Mouse (Mus musculus) gonadal fat pad, adult 2 months (tissue): ENCODE data around the gene Gm10053. TPM values are rescaled to one million over a fixed set of nuclear protein-coding genes. Genes with fewer than 3 reads are reported as not detected.

Experiments
- DNase-seq: peaks from one replicate; pipeline ENCODE4 v3.0.0-alpha.2; 2012; ENCODE audit warnings: low read depth
- polyA plus RNA-seq: library from polyadenylated mRNA; depleted of rRNA; stranded (reverse); fragments of >200 nt; gene quantifications from 2 replicates; pipeline ENCODE4 v1.2.3, GENCODE M21; 2012; rRNA removed

Gene Gm10053
- polyA plus RNA-seq, 1 experiment: 42.9 TPM

- DNase-seq: no peak
Measured at GRCm38 (mm10) chr19:24899578-24900544, 24.4 kb downstream of the Gm10053 start.

GRCm38 (mm10) chr19:24900581-24901220 lies 25.2 kb downstream of the Gm10053 start, which contains the start of gene Foxd4:
Gene Foxd4 (minus strand): TSS chr19:24901197.
- DNase-seq: no peak

- DNase-seq: no peak
Measured at GRCm38 (mm10) chr19:24901666-24902065, 26.2 kb downstream of the Gm10053 start.

- DNase-seq: no peak
Measured at GRCm38 (mm10) chr19:24902256-24902655, 26.8 kb downstream of the Gm10053 start.

- no peak for DNase-seq
Measured at GRCm38 (mm10) chr19:24902821-24903220, 27.3 kb downstream of the Gm10053 start.

GRCm38 (mm10) chr19:24907655-24908054 lies 32.2 kb downstream of the Gm10053 start:
- no peak for DNase-seq

GRCm38 (mm10) chr19:24908385-24909155 lies 33.1 kb downstream of the Gm10053 start:
- DNase-seq: no peak

GRCm38 (mm10) chr19:24920866-24921265 lies 45.4 kb downstream of the Gm10053 start:
- DNase-seq: no peak

Other genes starting within 250 kb of the Gm10053 start
- gene Tmem252, start 201.7 kb upstream of the Gm10053 start, polyA plus RNA-seq: 2.3 and 2.5 TPM in 2 replicates
- gene Pgm5, start 13.8 kb upstream of the Gm10053 start, polyA plus RNA-seq: 41.4 and 45.2 TPM in 2 replicates
- gene Foxd4, start 25.5 kb downstream of the Gm10053 start, polyA plus RNA-seq: not detected in 2 replicates
- 3.2 and 3.3 TPM in 2 replicates for gene Cbwd1, start 85.9 kb downstream of the Gm10053 start, polyA plus RNA-seq
- 5.7 and 9.2 TPM in 2 replicates for gene Dock8, start 123.8 kb downstream of the Gm10053 start, polyA plus RNA-seq